Mouse (Mus musculus) ZHBTc4 (cell line): ENCODE data around the gene Rnd2.
"Not testable (repeated sequence)": the region's sequence is repeated elsewhere in the genome, so short reads cannot be mapped to it uniquely, and the experiment has no call there.

Source experiments
- DNase-seq: peaks from one replicate; pipeline ENCODE4 v3.0.0-alpha.2; 2011; ENCODE audit warnings: low read depth, low spot score

Gene Rnd2

GRCm38 (mm10) chr11:101464211-101465100 is at the start of gene Rnd2:
Rnd2 (plus strand) TSS chr11:101464999.
- DNase-seq: peak; percentile 68

GRCm38 (mm10) chr11:101415306-101415705 is 49.5 kb upstream of the Rnd2 start:
- DNase-seq: peak; percentile 25

- peak; percentile 77 for DNase-seq
Observed at GRCm38 (mm10) chr11:101416433-101417100, 48.2 kb upstream of the Rnd2 start.

- DNase-seq: peak; percentile 91
Observed at GRCm38 (mm10) chr11:101417101-101417855, 47.5 kb upstream of the Rnd2 start, which contains the start of gene Aarsd1. Aarsd1 (minus strand) TSS chr11:101417615.

GRCm38 (mm10) chr11:101418991-101419390 is 45.8 kb upstream of the Rnd2 start:
- no peak for DNase-seq

- DNase-seq: peak; percentile 72
Observed at GRCm38 (mm10) chr11:101419610-101420009, 45.2 kb upstream of the Rnd2 start.

GRCm38 (mm10) chr11:101420148-101420547 is 44.7 kb upstream of the Rnd2 start:
- DNase-seq: no peak

GRCm38 (mm10) chr11:101424105-101424851 is 40.5 kb upstream of the Rnd2 start, which contains the start of gene Gm27029:
Gm27029 (minus strand) TSS chr11:101424796.
- DNase-seq: peak; percentile 59

GRCm38 (mm10) chr11:101424925-101425813 is 39.6 kb upstream of the Rnd2 start, which contains the start of the genes Rundc1 and Ptges3l:
Rundc1 (plus strand) TSS chr11:101425085.
Ptges3l (minus strand) TSS chr11:101425333.
- DNase-seq: peak; percentile 98

GRCm38 (mm10) chr11:101426165-101426564 is 38.6 kb upstream of the Rnd2 start:
- DNase-seq: no peak

- DNase-seq: no peak
Observed at GRCm38 (mm10) chr11:101431327-101431726, 33.5 kb upstream of the Rnd2 start.

GRCm38 (mm10) chr11:101433396-101433795 is 31.4 kb upstream of the Rnd2 start:
- no peak for DNase-seq

- DNase-seq: peak; percentile 63
Observed at GRCm38 (mm10) chr11:101435831-101436230, 29.0 kb upstream of the Rnd2 start.

GRCm38 (mm10) chr11:101436916-101437315 is 27.9 kb upstream of the Rnd2 start:
- DNase-seq: peak; percentile 82

GRCm38 (mm10) chr11:101438006-101438405 is 26.8 kb upstream of the Rnd2 start:
- not testable (repeated sequence) for DNase-seq

GRCm38 (mm10) chr11:101441450-101442126 is 23.2 kb upstream of the Rnd2 start:
- not testable (repeated sequence) for DNase-seq

GRCm38 (mm10) chr11:101442127-101442693 is 22.6 kb upstream of the Rnd2 start, which contains the start of gene Rpl27:
Rpl27 (plus strand) TSS chr11:101442298.
- peak; percentile 100 for DNase-seq

- no peak for DNase-seq
Observed at GRCm38 (mm10) chr11:101442760-101443159, 22.0 kb upstream of the Rnd2 start.

- DNase-seq: peak; percentile 66
Observed at GRCm38 (mm10) chr11:101446319-101446718, 18.5 kb upstream of the Rnd2 start.
